Mouse (Mus musculus) lung, postnatal 0 days (tissue): ENCODE data around the gene Gm20388.

Experiments used
- CTCF ChIP-seq: IDR thresholded peaks from 2 replicates; pipeline ENCODE4 v1.5.1; 2016; ENCODE audit warnings: antibody characterized with exemption, mild to moderate bottlenecking
- EP300 ChIP-seq: IDR thresholded peaks from 2 replicates; pipeline ENCODE4 v1.6.1; 2016; ENCODE audit warnings: antibody characterized with exemption, mild to moderate bottlenecking, control low read depth

DNA sequence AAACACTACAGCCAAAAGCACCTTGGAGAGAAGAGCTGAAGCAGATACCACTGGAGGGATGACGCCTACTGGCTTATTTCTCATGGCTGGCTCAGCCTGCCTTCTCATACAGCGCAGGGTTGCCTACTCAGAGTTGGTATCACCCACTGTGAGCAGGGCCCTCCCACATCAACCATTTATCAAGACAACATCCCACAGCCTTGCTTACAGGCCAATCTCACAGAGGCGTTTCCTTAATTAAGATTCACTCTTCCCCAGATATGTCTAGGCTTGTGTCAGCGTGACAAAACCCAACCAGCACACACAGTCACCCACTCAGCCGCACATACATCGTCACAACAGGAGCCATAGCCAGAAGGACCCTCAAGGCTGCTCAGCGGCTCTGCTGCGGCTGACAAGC, 4172.0 kb downstream of the Gm20388 start:
- TF ChIP-seq EP300 = no peak
- TF ChIP-seq CTCF = no peak
